Mouse (Mus musculus) urinary bladder, postnatal 36 days (tissue): ENCODE results near the gene Slc11a1.
"Not testable (repeated sequence)": the region's sequence is repeated elsewhere in the genome, so short reads cannot be mapped to it uniquely, and the experiment has no call there.

Experiments
- DNase-seq, 2 experiments: peaks; one replicate each; pipeline ENCODE4 v3.0.0; 2022; ENCODE audit warnings: low spot score in 2 of 2, mixed read lengths in 1 of 2

Gene Slc11a1

DNA sequence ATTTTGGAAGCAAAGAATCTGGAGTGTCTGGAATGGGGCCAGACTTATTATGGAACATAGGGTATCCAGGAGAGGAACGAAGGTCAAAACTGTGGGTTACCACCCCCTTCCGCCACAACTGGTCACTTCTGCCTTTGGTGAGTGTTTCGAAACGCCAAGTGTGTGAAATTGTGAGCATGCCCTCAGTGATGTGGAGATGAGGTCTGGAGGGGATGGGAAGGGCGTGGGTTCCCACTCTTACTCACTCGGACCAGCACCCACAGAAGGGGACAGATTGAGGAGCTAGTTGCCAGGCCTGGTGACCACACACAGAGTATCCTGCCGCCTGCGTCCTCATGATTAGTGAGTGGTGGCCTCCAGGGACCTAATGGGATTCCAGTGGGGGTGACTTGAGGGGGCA is at the start of gene Slc11a1:
TSS of gene Slc11a1 (plus strand) at position 216 of the 400 bp plus-strand sequence.
- peak in 1 of 2 experiments; percentile 11 for DNase-seq

DNA sequence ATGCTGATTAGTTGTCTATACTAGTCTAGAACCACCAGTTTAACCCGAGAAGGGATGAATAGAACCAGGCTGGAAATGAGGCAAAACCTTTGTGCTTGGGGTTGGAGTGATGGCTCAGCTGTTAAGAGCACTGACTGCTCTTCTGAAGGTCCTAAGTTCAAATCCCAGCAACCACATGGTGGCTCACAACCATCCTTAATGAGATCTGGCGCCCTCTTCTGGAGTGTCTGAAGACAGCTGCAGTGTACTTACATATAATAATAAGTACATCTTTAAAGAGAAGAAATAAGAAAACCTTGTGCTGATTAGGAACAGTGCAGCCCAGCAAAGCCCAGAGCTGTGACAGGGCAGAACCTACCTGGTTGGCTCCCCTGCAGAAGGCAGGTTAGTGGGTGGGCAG is 48.1 kb upstream of the Slc11a1 start:
- DNase-seq: not testable (repeated sequence)

DNA sequence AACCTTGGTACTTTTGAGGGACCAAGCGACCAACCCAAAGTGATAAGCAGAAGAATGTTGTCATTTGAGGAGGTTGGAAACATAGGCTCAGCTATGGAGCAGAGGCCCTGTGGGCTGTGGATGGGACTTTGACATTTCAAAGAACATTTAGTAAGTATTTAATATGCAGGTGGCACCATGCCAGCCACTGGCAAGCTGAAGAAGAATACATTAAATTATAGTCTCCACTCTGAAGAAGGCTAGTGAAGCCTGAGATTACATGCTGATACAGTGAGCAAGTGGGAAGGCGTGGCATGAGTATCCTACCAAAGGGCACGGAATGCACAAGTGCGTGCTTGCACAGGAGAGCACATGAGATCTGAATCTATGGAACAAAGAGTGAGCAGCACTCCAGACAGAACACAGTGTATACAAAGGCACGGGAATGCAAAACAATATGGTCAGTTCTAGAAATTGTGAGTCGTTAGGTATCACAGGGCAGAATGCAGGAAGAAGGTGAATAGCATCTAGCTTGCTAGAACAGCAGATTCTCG is 45.0 kb upstream of the Slc11a1 start:
- no peak for DNase-seq

DNA sequence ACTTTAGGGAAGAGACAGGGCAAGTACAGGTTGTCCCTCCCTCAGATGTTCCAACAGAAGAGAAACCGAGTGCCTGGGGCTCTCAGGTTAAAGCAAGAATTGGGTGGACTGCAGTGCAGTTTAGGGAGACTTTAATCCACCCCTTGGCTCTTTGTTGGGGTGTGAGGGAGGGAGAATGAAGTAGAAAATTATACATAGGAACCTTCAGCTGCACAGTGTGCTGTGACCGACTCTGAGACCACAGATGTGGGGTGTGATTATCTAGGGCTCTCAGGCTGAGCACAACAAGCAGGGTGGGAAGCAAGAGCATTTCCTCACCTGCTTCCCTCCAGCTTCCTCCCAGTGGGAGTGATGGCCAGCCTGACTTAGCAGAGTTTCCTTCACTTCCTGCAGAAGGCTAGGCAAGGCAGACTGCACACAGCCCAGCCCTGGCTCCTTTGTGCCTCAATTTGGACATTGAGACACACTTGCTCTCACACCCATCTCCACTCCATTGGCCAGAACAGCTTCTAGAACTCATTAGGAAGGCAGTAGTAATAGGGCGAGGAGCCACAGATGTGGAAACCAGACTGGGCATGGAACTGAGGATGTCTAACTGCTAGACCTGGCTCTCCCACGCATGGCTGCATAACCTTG is 43.8 kb upstream of the Slc11a1 start:
- DNase-seq: peak in 1 of 2 experiments; percentile 23

DNA sequence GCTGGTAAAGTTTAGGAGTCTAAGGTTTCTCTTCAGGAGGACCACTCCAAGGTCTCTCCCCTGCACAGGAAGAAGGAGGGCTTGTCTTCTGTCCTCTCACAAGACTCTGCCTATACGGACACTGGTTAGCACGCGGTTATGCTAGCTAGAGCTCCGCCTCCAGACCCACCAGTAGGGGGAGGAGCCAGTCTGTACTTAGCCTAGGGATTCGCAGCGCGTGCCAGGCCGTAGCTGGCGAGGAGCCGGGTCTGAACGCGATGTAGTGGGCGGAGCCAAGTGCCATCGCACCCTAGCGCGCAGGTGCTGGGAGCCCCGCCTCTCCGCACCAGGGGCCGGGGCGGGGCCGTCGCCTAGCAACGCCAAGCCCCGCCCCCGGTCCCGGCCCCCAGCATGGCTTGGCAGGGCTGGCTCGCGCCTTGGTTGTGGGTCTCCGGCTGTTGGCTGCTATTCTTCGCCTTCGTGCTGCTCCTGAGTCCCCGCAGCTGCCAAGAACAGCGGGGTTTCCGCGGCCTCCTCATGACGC is 42.7 kb upstream of the Slc11a1 start:
- peak; percentile 92 to 97 for DNase-seq

DNA sequence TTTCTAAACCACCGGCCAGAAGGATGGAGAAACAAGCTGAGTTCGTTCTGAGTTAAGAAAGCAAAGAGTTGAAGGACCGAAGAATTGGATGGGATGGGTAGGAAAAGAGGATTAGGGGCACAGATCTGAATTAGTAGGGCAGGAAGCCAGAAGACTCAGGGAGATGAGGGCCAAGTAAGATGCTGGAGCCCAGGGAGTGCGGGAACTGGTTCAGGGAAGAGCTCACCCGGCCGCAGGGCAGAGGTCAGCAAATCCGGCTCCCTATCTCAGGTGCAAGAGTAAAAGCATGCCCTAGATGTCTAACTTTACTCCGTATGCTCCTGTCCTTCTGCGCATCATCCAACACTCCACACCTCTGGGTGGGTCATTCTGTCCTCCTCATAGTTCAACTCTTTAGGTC is 42.1 kb upstream of the Slc11a1 start:
- DNase-seq: no peak

DNA sequence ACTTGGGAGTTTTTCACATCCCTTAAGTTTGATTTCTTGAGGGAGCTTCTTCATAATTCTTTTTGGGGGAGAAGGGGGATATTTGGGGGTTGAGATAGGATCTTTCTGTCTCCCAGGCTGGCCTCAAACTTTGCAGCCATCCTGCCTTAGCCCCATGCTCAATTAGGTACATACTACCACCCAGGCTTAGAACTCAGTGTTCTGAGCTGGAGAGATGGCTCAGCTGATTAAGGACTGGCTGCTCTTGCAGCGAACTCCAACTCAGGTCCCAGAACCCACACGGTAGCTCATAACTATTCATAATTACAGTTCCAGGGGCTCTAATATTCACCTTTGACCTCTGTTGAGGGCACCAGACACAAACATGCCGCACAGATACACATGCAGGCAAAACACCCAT is 40.4 kb upstream of the Slc11a1 start:
- no peak for DNase-seq

DNA sequence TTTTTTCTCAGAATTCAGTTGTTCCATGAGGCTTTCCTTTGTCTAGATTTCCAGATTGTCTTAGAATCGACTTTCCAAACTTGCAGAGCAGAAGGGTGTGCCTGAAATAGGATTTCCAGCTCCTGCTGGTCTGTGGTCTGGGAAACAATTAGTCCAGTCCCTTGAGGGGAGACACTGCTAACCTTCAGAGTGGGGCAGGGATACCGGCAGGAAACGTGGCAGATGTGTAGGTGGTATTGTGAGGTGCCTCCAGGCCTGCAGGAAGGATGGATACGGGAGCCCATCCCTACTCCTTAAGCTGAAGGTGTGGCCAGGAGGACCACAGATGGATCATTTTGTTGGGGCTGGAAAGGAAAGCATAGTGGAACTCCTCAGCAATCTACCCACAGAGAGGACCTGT is 40.0 kb upstream of the Slc11a1 start:
- no peak for DNase-seq

DNA sequence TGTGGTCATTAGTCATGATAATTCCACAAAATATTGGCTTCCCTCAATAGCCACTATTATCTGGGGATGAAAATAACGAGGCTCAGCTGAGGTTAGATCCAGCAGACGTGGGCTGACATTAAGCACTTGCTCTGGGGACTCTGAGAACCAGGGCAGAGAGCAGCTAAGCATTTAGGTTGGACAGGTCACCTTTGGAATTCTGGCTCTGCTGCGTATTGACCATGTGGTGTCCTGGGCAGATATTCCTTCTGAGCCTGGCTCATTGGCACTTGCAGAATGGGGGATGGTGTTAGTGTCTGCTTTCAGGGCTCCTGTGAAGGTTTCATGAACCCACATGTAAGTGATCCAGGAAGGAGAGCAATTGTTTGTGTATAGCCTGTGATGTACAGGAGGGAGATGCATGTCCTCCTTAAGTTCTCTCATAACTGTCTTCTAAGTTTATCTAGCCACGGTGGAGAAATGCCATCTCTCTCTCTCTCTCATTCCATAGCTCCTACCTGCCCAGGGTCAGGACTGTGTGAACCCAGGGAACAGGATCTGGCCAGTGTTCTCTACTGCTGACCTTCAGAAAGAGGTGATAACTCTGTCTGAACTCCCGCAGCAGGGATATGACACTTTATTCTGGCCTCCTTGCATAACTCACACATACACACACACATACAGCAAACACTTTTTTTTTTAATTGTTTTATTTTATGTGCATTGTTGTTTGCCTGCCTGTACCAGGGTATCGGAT is 39.4 kb upstream of the Slc11a1 start:
- no peak for DNase-seq

DNA sequence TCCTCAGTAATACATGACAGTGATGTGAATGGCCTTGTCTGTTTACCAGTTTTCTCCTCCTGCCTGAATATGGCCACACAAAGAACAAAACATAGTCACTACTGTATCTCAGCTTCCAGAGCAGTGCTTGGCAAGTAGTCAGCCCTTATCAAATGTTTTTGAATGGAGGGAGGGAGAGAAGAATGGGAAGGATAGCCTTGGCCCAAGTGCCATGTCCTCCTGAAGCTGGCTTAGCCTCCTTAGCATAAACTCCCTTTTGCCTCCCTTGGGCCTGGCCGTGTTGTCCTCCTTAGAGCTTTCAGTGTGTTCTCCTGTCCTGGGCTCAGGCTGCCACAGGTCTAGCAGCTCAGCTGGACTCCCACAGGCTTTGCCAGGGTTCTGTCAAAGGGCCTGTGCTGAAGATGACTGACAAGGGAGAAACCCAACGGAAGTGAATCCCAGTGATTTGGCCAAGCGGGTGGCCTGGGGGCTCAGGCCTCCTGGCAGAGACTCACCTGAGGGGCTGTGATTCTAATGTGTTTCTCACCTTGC is 37.7 kb upstream of the Slc11a1 start:
- DNase-seq: no peak

DNA sequence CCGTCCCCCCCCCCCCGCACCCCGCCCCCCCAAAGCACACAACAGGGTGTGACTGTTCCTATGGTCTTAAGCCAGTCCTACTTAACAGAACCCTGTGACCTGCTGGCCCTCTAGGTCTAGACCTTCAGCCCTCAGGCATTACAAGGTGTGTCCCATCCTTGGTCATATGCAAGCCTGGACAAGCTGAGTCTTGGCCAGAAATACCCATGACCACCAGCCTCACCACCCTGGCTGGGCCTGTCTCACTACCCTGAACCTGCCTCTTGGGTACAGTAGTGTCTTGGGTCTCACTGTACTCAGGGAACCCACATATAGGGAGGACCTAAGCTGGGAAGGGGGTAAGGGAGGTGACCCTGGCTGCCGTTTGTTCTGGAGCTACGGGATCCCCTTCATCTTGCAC is 37.0 kb upstream of the Slc11a1 start:
- no peak for DNase-seq

DNA sequence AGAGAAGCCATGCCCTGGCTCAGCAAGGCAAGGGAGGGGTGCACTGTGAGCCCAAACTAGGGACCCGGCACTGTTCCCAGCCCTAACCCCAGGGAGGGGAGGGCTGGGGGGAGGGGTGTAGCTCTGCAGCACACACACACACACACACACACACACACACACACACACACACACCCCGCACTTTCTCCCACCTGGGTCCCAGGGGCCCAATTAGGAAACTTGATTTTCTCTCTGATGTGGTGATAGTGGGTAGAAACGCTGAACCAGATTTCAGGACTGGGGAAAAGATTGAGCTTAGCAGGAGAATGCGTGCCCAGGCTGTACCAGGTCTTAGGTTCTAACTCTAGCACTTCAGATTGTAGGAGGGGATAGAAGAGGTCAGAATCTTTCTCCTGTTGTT is 36.4 kb upstream of the Slc11a1 start:
- no peak for DNase-seq

DNA sequence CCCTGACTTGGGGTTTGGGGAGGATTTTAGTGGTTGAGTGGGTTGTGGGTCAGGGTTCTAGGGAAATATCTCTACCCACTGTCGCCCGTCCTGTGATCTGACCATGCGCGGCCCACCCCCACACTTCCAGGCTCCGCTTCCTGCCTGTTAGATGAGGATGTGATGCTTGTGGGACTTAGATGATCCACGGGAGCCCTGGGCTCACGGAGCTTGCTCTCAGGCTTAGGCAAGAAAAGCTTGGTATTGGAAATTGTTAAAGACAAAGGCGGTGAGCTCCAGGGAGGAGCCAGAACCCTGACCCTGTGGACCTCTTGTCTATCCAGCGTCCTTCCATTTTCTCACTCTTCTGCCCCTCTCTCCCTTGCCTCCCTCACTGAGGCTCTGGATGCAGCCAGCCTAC is 35.1 kb upstream of the Slc11a1 start:
- DNase-seq: no peak

DNA sequence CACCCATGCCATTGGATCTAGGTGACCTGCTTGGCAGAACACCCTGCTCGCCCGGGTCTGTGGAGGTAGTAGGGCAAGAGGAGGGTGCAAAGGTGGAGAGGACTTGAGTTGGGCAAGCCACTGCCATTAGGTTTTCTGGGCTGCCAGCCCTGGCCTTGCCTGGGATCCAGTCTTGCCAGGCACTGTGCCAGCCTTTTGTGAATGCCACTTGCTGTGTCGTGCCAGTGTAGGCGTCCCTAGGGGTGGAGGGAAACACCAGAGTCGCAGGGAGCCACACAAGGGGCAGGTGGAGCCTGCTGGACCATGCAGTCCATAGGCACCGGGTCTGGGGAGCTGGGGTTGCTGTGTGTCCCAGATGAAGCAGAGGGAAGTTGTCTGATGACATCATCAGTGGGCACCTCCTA is 34.6 kb upstream of the Slc11a1 start:
- peak in 1 of 2 experiments; percentile 63 for DNase-seq

DNA sequence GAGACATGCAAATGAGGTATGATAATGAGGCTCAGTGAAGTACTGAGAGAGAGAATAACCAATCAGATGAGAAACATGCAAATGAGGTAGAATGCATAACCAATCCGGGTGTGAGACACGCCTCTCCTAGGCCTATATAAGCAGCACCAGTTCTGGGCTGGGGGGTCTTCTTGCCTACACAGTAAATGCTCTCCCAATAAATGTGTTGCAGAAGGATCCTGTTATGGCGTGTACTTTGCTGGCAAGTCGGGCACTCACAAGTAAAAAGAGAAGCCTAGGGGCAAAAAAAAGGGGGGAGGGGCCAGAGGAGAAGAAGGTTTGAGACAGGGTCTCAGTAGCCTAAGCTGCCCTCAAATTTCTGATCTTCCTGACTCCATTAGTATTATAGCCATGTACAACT is 34.0 kb upstream of the Slc11a1 start:
- not testable (repeated sequence) for DNase-seq

DNA sequence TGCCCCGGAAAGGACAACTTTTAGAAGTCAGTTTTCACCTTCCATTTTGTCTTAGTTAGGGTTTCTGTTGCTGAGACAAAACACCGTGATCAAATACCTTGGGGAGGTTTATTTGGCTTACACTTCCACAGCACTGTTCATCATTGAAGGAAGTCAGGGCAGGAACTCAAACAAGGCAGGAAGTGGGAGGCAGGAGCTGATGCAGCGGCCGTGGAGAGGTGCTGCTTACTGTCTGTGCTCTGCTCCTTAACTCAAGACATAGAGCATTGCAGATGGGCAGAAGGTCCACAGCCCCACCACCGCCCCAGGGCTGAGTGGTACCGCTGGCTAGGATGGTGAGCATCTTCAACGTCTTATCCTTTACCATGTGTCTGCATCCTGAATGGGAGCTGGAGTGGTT is 33.1 kb upstream of the Slc11a1 start:
- DNase-seq: no peak

DNA sequence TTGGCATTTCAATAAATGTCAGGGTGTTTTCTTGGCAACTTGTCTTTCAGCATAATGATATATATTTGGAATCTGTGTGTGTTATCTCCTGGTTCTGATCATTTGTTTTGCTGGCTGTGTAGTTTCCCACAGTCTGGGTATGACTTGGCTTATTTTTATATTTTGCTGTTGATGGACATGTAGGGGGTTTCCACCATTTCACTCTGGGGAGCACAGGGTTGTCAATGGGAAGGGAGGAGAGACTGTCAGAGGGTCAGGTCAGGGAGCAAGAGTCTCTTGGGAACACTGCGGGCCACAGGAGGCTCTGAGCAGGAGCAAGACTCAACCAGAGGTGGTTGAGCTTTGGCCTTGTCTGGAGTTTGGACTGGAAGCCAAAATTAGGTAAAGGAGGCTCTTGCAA is 32.7 kb upstream of the Slc11a1 start:
- no peak for DNase-seq

DNA sequence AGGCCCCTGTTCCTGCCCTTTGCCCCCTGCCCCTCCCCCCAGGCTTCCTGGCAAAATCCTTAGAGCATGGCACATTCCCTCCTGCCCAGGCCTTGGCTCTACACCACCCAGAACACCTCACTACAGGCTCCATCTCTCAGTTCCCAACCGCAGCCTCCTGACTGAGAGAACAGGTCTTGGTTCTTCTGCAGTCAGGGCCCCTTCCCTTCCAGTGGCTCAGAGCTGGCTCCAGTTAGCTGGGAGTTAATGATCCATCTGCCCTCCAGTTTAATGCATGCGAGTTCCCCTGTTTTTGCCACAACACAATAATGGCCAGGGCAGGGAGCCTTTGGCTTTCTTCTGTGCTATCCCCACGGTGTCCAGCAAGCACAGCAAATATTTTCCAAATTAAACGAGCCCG is 31.8 kb upstream of the Slc11a1 start:
- DNase-seq: no peak

DNA sequence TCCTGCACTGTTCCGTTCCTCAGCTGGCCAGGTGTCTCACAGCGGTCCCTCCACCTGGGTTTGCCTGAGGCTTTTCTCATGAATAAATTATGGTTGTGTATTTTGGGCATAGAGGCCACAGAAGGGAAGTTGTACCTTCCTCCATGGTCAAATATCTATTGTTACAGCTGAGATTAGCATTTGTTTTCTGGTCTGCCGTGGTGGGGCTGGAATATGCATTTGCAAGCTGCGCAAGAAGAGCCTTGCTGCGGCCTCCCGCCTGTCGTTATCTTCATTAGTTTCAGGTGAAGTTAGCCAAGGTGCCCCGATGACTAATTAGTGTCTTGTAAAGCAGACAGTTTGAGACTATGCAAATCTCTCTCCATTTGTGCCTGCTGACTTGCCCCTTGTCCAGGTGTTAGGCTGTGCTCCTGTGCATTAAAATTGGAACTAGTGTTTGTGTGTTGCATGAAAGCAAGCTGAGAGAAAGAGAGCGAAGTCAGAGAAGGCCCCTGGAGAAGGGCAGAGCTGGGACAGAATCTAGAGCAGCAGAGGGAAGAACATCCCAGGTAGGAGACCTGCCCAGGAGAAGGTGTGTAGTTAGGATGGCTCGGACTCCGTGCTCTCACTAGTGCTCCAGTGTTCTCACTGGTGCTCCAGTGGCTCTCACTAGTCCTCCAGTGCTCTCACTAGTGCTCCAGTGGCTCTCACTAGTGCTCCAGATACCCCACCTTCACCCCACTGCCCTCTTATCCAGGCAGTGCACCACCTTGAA is 30.7 kb upstream of the Slc11a1 start:
- DNase-seq: no peak

DNA sequence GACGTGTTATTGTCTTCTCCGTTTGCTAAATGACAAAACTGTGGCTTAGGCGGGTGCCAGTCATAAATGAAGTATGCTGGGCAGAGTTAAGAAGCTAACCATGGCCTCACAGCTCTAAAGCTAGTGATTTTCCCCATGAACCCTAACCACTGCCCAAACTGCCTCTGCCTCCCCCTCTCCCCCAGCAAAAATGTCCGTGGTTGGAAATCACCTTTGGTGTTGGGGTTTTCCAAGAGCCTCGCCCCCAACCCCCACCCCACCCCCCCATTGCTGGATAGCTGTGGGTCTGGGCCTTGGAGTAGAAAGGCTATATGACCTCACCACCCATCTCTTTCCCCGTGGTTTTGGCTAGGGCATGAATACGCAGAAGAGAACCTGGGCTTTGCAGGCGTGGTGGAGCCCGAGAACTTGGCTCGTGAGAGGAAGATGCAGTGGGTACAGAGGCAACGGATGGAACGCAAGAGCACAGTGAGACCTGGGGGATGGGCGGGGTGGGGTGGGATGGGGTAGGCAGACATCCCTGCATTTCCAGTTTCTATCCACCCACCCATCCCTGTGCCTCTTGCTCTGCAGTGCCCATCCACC is 23.7 kb upstream of the Slc11a1 start:
- DNase-seq: no peak

DNA sequence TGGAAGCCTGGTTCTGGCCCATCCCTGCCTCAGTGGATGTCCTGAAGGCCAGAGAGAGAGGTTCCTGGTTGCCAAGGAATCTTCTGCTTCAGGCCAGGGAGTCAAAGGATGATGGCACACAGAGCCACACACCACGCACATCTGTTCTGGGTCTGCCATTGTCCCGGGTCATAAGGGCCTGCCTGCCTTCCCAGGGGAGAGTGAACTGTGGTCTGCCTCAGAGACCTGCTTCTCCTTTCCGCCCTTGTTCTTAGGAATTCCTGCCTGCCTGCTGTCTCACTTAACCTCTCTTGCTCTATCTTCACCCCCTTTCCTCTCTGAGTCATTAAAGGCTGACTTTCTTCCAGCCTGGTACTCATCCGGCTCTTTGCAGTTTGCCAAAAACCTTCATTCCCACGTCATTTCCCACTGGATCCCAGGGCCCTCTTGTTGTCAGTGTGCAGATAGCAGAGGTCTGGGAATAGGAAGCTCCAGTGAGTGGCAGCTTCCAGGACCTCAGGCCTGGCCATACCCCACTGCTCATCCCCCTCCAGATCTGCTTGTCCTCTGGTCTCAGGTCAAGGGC is 22.4 kb upstream of the Slc11a1 start:
- no peak for DNase-seq
